Mouse (Mus musculus): Measurements from ENCODE around the gene Dhx38. TPM values are rescaled to one million over a fixed set of nuclear protein-coding genes. Genes with fewer than 3 reads are reported as not detected.

Gene Dhx38
- 10 to 100 TPM in 2 of 4 experiments, 1 to 10 TPM in 2; 8.8 to 12.2 (median 10.3) TPM for total RNA-seq (2022)

- DNase-seq (ENCODE audit: low spot score in 2 of 2): peak; percentile 97 to 98
These were observed at the start of gene Dhx38, which contains the start of gene Txnl4b for GRCm38 (mm10) chr8:109565498-109566333. Gene Dhx38 (minus strand): TSS chr8:109565861. Gene Txnl4b (plus strand): TSS chr8:109565892.

- DNase-seq (ENCODE audit: low spot score in 2 of 2): no peak
These were observed 48.9 kb upstream of the Dhx38 start, which contains the start of gene Pkd1l3 for GRCm38 (mm10) chr8:109614243-109615210. Gene Pkd1l3 (plus strand): TSS chr8:109614517.

GRCm38 (mm10) chr8:109609153-109609502 lies 43.5 kb upstream of the Dhx38 start:
- peak; percentile 36 to 44 for DNase-seq (ENCODE audit: low spot score in 2 of 2)

- peak; percentile 92 to 93 for DNase-seq (ENCODE audit: low spot score in 2 of 2)
These were observed 42.9 kb upstream of the Dhx38 start, which contains the start of gene Dhodh for GRCm38 (mm10) chr8:109608271-109609152. Gene Dhodh (minus strand): TSS chr8:109608673.

GRCm38 (mm10) chr8:109607650-109608049 lies 42.0 kb upstream of the Dhx38 start:
- no peak for DNase-seq (ENCODE audit: low spot score in 2 of 2)

GRCm38 (mm10) chr8:109606725-109607124 lies 41.1 kb upstream of the Dhx38 start:
- no peak for DNase-seq (ENCODE audit: low spot score in 2 of 2)

GRCm38 (mm10) chr8:109595854-109596253 lies 30.2 kb upstream of the Dhx38 start:
- no peak for DNase-seq (ENCODE audit: low spot score in 2 of 2)

GRCm38 (mm10) chr8:109593117-109593788 lies 27.6 kb upstream of the Dhx38 start:
- no peak for DNase-seq (ENCODE audit: low spot score in 2 of 2)

- DNase-seq (ENCODE audit: low spot score in 2 of 2): no peak
These were observed 26.5 kb upstream of the Dhx38 start for GRCm38 (mm10) chr8:109592164-109592563.

- no peak for DNase-seq (ENCODE audit: low spot score in 2 of 2)
These were observed 25.7 kb upstream of the Dhx38 start for GRCm38 (mm10) chr8:109591367-109591766.

GRCm38 (mm10) chr8:109590901-109591300 lies 25.2 kb upstream of the Dhx38 start:
- DNase-seq (ENCODE audit: low spot score in 2 of 2): no peak

- no peak for DNase-seq (ENCODE audit: low spot score in 2 of 2)
These were observed 21.4 kb upstream of the Dhx38 start for GRCm38 (mm10) chr8:109586972-109587504.

GRCm38 (mm10) chr8:109585652-109586051 lies 20.0 kb upstream of the Dhx38 start:
- no peak for DNase-seq (ENCODE audit: low spot score in 2 of 2)

- DNase-seq (ENCODE audit: low spot score in 2 of 2): no peak
These were observed 19.2 kb upstream of the Dhx38 start for GRCm38 (mm10) chr8:109584830-109585229.

GRCm38 (mm10) chr8:109584293-109584692 lies 18.6 kb upstream of the Dhx38 start:
- no peak for DNase-seq (ENCODE audit: low spot score in 2 of 2)

- no peak for DNase-seq (ENCODE audit: low spot score in 2 of 2)
These were observed 13.2 kb upstream of the Dhx38 start, which contains the start of gene Hp for GRCm38 (mm10) chr8:109578900-109579301. Gene Hp (minus strand): TSS chr8:109579172.

GRCm38 (mm10) chr8:109576311-109576710 lies 10.7 kb upstream of the Dhx38 start:
- no peak for DNase-seq (ENCODE audit: low spot score in 2 of 2)

GRCm38 (mm10) chr8:109571139-109571538 lies 5.5 kb upstream of the Dhx38 start:
- DNase-seq (ENCODE audit: low spot score in 2 of 2): no peak

GRCm38 (mm10) chr8:109564766-109565165 lies 895 bp downstream of the Dhx38 start:
- DNase-seq (ENCODE audit: low spot score in 2 of 2): no peak

- DNase-seq (ENCODE audit: low spot score in 2 of 2): no peak
These were observed 1.8 kb downstream of the Dhx38 start for GRCm38 (mm10) chr8:109563881-109564280.

Measured in gastrocnemius, adult 8-10 months (tissue).